Mouse (Mus musculus) CH12.LX (cell line): ENCODE measurements around the gene Lrrc75b.

ENCODE experiments used
- CTCF ChIP-seq, 2 experiments: IDR thresholded peaks in 1 of 2; conservative IDR thresholded peaks in 1 of 2; 2 replicates each; pipeline ENCODE4 v1.5.1; 2011 to 2012; ENCODE audit warnings: low read depth in 2 of 2, low read length in 2 of 2, improper control_type of control experiment in 1 of 2, inconsistent platforms in 1 of 2, mild to moderate bottlenecking in 1 of 2, moderate library complexity in 1 of 2
- EP300 ChIP-seq: IDR thresholded peaks from 2 replicates; pipeline ENCODE4 v1.6.1; 2011; ENCODE audit warnings: low read length, improper control_type of control experiment
- ETS1 ChIP-seq: conservative IDR thresholded peaks from 2 replicates; pipeline ENCODE4 v1.6.1; 2012; ENCODE audit warnings: low read depth, mild to moderate bottlenecking, inconsistent platforms, low read length, improper control_type of control experiment, moderate library complexity
- IRF4 ChIP-seq: IDR thresholded peaks from 2 replicates; pipeline ENCODE4 v1.6.1; 2014; ENCODE audit warnings: low read depth, mild to moderate bottlenecking, inconsistent platforms, low read length, improper control_type of control experiment
- MAFK ChIP-seq: IDR thresholded peaks from 2 replicates; pipeline ENCODE4 v1.6.1; 2011; ENCODE audit warnings: low read length, improper control_type of control experiment; ENCODE audit not compliant: insufficient replicate concordance
- MAX ChIP-seq: IDR thresholded peaks from 2 replicates; pipeline ENCODE4 v1.6.1; 2011; ENCODE audit warnings: low read length, improper control_type of control experiment
- MAZ ChIP-seq: IDR thresholded peaks from 2 replicates; pipeline ENCODE4 v1.6.1; 2012; ENCODE audit warnings: low read depth, mild to moderate bottlenecking, inconsistent platforms, low read length, improper control_type of control experiment, moderate library complexity
- MYC ChIP-seq: IDR thresholded peaks from 2 replicates; pipeline ENCODE4 v1.6.1; 2011; ENCODE audit warnings: low read depth, mild to moderate bottlenecking, improper control_type of control experiment, low read length
- NRF1 ChIP-seq: IDR thresholded peaks from 2 replicates; pipeline ENCODE4 v1.6.1; 2014; ENCODE audit warnings: low read depth, mild to moderate bottlenecking, inconsistent platforms, low read length, improper control_type of control experiment, moderate library complexity
- POLR2A ChIP-seq: IDR thresholded peaks from 2 replicates; pipeline ENCODE4 v1.6.1; 2011; ENCODE audit warnings: low read depth, mild to moderate bottlenecking, improper control_type of control experiment, low read length
- SIN3A ChIP-seq: IDR thresholded peaks from 2 replicates; pipeline ENCODE4 v1.6.1; 2012; ENCODE audit warnings: low read length, improper control_type of control experiment, inconsistent platforms
- TBP ChIP-seq: conservative IDR thresholded peaks from 2 replicates; pipeline ENCODE4 v1.6.1; 2011; ENCODE audit warnings: low read depth, low read length, improper control_type of control experiment
- ZKSCAN1 ChIP-seq: IDR thresholded peaks from 2 replicates; pipeline ENCODE4 v1.6.1; 2012; ENCODE audit warnings: low read depth, inconsistent platforms, low read length, improper control_type of control experiment, borderline replicate concordance

DNA sequence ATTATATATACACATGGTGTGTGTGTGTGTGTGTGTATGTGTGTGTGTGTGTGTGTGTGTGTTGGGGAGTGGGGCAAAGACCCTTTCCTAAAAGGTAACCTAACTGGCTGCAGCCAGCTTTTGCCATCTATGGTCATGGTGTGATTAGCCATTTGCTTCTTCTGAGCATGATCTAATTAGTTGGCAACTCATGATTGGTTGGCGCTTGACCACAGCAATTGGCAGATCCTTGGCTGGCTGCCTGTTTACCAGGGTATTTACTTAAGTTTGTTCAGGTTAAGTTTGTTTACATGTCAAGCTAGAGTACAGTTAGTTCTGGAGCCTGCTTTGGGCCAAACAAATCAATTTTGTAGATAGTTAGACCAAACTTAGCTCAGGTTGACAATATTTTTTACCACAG is 58.5 kb downstream of the Lrrc75b start:
- TF ChIP-seq CTCF (conservative IDR thresholded peaks at IDR 0.05 in 1 of 2, IDR thresholded peaks at IDR 0.05 in 1 of 2; ENCODE audit: low read depth in 2 of 2, low read length in 2 of 2) (no peak), POLR2A (no peak), MAX (no peak), SIN3A (no peak), IRF4 (no peak), EP300 (no peak), NRF1 (no peak), MAFK (no peak), ETS1 (no peak), TBP (no peak), MYC (no peak), MAZ (no peak), ZKSCAN1 (no peak)
